Mouse (Mus musculus): ENCODE data around the gene Tmco2. TPM values are rescaled to one million over a fixed set of nuclear protein-coding genes. Genes with fewer than 3 reads are reported as not detected.
"Not testable (repeated sequence)": the region's sequence is repeated elsewhere in the genome, so short reads cannot be mapped to it uniquely, and the experiment has no call there.

Tmco2 gene
- polyA plus RNA-seq, 1 experiment from 2014 or later: not detected

GRCm38 (mm10) chr4:121065336-121065735, 43.7 kb downstream of the Tmco2 start:
- Histone ChIP-seq H3K4me2 (replicated peaks; ENCODE audit: low read depth, low read length) (no peak overlapping the region), H3K4me3 (ENCODE audit: low read length) (no peak overlapping the region), H3K9ac (ENCODE audit: low read depth, low read length) (no peak overlapping the region), H3K27ac (ENCODE audit: low read depth, low read length) (no peak overlapping the region), H3K27me3 (ENCODE audit: control insufficient read depth, insufficient read depth, low read length) (no peaks in the 10 kb centered on the region), H3K4me1 (ENCODE audit: control insufficient read depth, insufficient read depth, low read length) (no peaks in the 10 kb centered on the region), H3K36me3 (ENCODE audit: control insufficient read depth, insufficient read depth, low read length) (peaks cover 29% of the 10 kb centered on the region), H3K9me3 (ENCODE audit: control insufficient read depth, low read length) (no peaks in the 10 kb centered on the region)
- 55% methylated on average over 2 of the region's 2 CpGs for WGBS
- no peak for ATAC-seq (ENCODE audit: low FRiP score, low TSS enrichment)

GRCm38 (mm10) chr4:121059218-121059617, 49.8 kb downstream of the Tmco2 start:
- H3K27ac ChIP-seq (ENCODE audit: low read depth, low read length); H3K27me3 ChIP-seq (ENCODE audit: control insufficient read depth, insufficient read depth, low read length); H3K4me2 ChIP-seq (replicated peaks; ENCODE audit: low read depth, low read length); H3K4me3 ChIP-seq (ENCODE audit: low read length); H3K4me1 ChIP-seq (ENCODE audit: control insufficient read depth, insufficient read depth, low read length); ATAC-seq (ENCODE audit: low FRiP score, low TSS enrichment); H3K9ac ChIP-seq (ENCODE audit: low read depth, low read length); H3K9me3 ChIP-seq (ENCODE audit: control insufficient read depth, low read length): not testable (repeated sequence)
- peaks cover 19% of the 10 kb centered on the region for H3K36me3 ChIP-seq (ENCODE audit: control insufficient read depth, insufficient read depth, low read length)
- WGBS: 91% methylated on average over 9 of the region's 10 CpGs

DNA sequence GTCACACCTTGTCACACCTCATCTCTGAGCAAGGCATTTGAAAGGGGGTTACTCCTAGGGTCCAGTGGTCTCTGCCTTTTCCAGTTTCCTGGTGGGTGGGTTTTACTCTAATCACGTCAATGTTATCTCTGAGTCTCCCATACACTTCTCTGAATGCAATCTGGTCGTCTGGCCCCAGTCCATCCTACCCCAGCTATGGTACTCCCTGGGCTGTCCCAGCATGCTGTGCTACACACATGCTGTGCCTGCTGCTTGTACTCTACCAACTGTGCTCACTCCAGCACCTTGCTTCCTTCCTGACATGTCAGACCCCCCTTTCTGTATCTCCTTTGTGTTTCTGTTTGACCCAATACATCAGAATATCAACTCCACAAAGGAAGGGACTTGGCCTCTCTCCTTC, 52.0 kb downstream of the Tmco2 start:
- Histone ChIP-seq H3K4me3 (ENCODE audit: low read length) (no peak overlapping the region), H3K36me3 (ENCODE audit: control insufficient read depth, insufficient read depth, low read length) (peaks cover 14% of the 10 kb centered on the region), H3K9me3 (ENCODE audit: control insufficient read depth, low read length) (no peaks in the 10 kb centered on the region), H3K4me1 (ENCODE audit: control insufficient read depth, insufficient read depth, low read length) (peaks cover 5% of the 10 kb centered on the region; the same call in 1 of the 2 replicates), H3K27me3 (ENCODE audit: control insufficient read depth, insufficient read depth, low read length) (peaks cover 7% of the 10 kb centered on the region), H3K9ac (ENCODE audit: low read depth, low read length) (no peak overlapping the region), H3K27ac (ENCODE audit: low read depth, low read length) (no peak overlapping the region), H3K4me2 (replicated peaks; ENCODE audit: low read depth, low read length) (no peak overlapping the region)
- 87% methylated on average over 2 of the region's 2 CpGs for WGBS
- no peak for ATAC-seq (ENCODE audit: low FRiP score, low TSS enrichment)

DNA sequence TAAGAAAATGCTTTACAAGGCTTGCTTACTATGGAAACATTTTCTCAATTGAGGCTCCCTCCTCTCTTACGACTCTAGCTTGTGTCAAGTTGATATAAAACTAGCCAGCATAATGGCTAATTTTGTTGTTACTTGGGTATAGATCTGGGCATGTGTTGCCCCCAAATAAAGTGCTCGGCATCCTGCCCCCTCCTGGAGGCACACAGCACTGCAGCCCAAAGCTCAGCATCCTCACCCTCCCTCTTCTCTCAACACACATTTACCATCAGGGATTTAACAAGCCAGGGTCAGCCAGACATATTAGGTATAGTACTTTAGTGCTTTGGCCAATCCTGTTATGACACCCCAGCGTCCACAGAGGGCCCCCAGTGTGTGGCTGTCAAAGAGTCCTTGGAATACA, 52.7 kb downstream of the Tmco2 start:
- peaks cover 5% of the 10 kb centered on the region; the same call in 1 of the 2 replicates for H3K4me1 ChIP-seq (ENCODE audit: control insufficient read depth, insufficient read depth, low read length)
- WGBS: 50% methylated on average over 3 of the region's 3 CpGs
- no peak overlapping the region for H3K4me3 ChIP-seq (ENCODE audit: low read length)
- H3K9ac ChIP-seq (ENCODE audit: low read depth, low read length): no peak overlapping the region
- peaks cover 7% of the 10 kb centered on the region for H3K27me3 ChIP-seq (ENCODE audit: control insufficient read depth, insufficient read depth, low read length)
- no peak overlapping the region for H3K27ac ChIP-seq (ENCODE audit: low read depth, low read length)
- no peaks in the 10 kb centered on the region for H3K9me3 ChIP-seq (ENCODE audit: control insufficient read depth, low read length)
- no peak for ATAC-seq (ENCODE audit: low FRiP score, low TSS enrichment)
- no peak overlapping the region for H3K4me2 ChIP-seq (replicated peaks; ENCODE audit: low read depth, low read length)
- peaks cover 14% of the 10 kb centered on the region for H3K36me3 ChIP-seq (ENCODE audit: control insufficient read depth, insufficient read depth, low read length)

Other genes starting within 250 kb of the Tmco2 start
- 25.9 and 29.0 TPM in 2 replicates for gene Exo5, start 184.2 kb downstream of the Tmco2 start, polyA plus RNA-seq (2014; fragmentation: Nextera tagmentation; extraction: Ambion mirVana)
- 9.0 and 9.9 TPM in 2 replicates for gene Zfp69, start 157.5 kb downstream of the Tmco2 start, polyA plus RNA-seq (2014; fragmentation: Nextera tagmentation; extraction: Ambion mirVana)
- gene Smap2, start 92.0 kb downstream of the Tmco2 start, polyA plus RNA-seq (2014; fragmentation: Nextera tagmentation; extraction: Ambion mirVana): 13.5 and 20.2 TPM in 2 replicates
- 1.7 and 3.2 TPM in 2 replicates for gene Col9a2, start 69.8 kb downstream of the Tmco2 start, polyA plus RNA-seq (2014; fragmentation: Nextera tagmentation; extraction: Ambion mirVana)
- gene Zmpste24, start 11.0 kb downstream of the Tmco2 start, polyA plus RNA-seq (2014; fragmentation: Nextera tagmentation; extraction: Ambion mirVana): 20.6 and 28.5 TPM in 2 replicates
- gene Rlf, start 105.9 kb upstream of the Tmco2 start, polyA plus RNA-seq (2014; fragmentation: Nextera tagmentation; extraction: Ambion mirVana): 15.4 and 26.2 TPM in 2 replicates
- gene Gm12888, start 215.7 kb upstream of the Tmco2 start, polyA plus RNA-seq (2014; fragmentation: Nextera tagmentation; extraction: Ambion mirVana): not detected in 2 replicates